Mouse (Mus musculus) ovary, postnatal 36 days (tissue): ENCODE measurements around the gene Ryk.

ENCODE experiments used
- DNase-seq: peaks from one replicate; pipeline ENCODE4 v3.0.0; 2022; ENCODE audit warnings: low spot score, mixed read lengths

Gene Ryk

GRCm38 (mm10) chr9:102858283-102858682 is 23.6 kb downstream of the Ryk start:
- no peak for DNase-seq

- no peak for DNase-seq
These were observed 24.7 kb downstream of the Ryk start for GRCm38 (mm10) chr9:102859399-102859798.

GRCm38 (mm10) chr9:102859963-102860362 is 25.2 kb downstream of the Ryk start:
- no peak for DNase-seq

- no peak for DNase-seq
These were observed 26.2 kb downstream of the Ryk start for GRCm38 (mm10) chr9:102860802-102861469.

GRCm38 (mm10) chr9:102861789-102862188 is 27.1 kb downstream of the Ryk start:
- no peak for DNase-seq

GRCm38 (mm10) chr9:102862260-102862659 is 27.5 kb downstream of the Ryk start:
- no peak for DNase-seq

- peak; percentile 51 for DNase-seq
These were observed 29.3 kb downstream of the Ryk start for GRCm38 (mm10) chr9:102863876-102864545.

- no peak for DNase-seq
These were observed 30.2 kb downstream of the Ryk start for GRCm38 (mm10) chr9:102864931-102865330.

GRCm38 (mm10) chr9:102865946-102866737 is 31.4 kb downstream of the Ryk start:
- DNase-seq, result no peak

- DNase-seq, result peak; percentile 75
These were observed 32.2 kb downstream of the Ryk start for GRCm38 (mm10) chr9:102866893-102867292.

GRCm38 (mm10) chr9:102867516-102867915 is 32.8 kb downstream of the Ryk start:
- no peak for DNase-seq

GRCm38 (mm10) chr9:102868451-102868850 is 33.7 kb downstream of the Ryk start:
- DNase-seq, result no peak

- DNase-seq, result no peak
These were observed 41.5 kb downstream of the Ryk start for GRCm38 (mm10) chr9:102876054-102876690.

- no peak for DNase-seq
These were observed 43.2 kb downstream of the Ryk start for GRCm38 (mm10) chr9:102877916-102878315.

- DNase-seq, result no peak
These were observed 44.8 kb downstream of the Ryk start for GRCm38 (mm10) chr9:102879545-102879944.

- no peak for DNase-seq
These were observed 50.0 kb downstream of the Ryk start for GRCm38 (mm10) chr9:102884703-102885102.

- DNase-seq, result no peak
These were observed 55.4 kb downstream of the Ryk start for GRCm38 (mm10) chr9:102890166-102890565.

- DNase-seq, result no peak
These were observed 58.0 kb downstream of the Ryk start for GRCm38 (mm10) chr9:102892480-102893355.

GRCm38 (mm10) chr9:102893356-102893870 is 58.7 kb downstream of the Ryk start:
- DNase-seq, result no peak

- DNase-seq, result no peak
These were observed 65.2 kb downstream of the Ryk start for GRCm38 (mm10) chr9:102899916-102900315.

- no peak for DNase-seq
These were observed 67.6 kb downstream of the Ryk start for GRCm38 (mm10) chr9:102902308-102902707.
